Mouse (Mus musculus): ENCODE measurements at regions not wholly inside any gene's neighbourhood (a gene's known extent, or its start where the extent isn't known, plus 50 kb on each side); places are given as distances from the start of the nearest gene placed in this dataset.
A peak's percentile ranks its signal among the peaks of the same experiment; 100 is the strongest.

DNA sequence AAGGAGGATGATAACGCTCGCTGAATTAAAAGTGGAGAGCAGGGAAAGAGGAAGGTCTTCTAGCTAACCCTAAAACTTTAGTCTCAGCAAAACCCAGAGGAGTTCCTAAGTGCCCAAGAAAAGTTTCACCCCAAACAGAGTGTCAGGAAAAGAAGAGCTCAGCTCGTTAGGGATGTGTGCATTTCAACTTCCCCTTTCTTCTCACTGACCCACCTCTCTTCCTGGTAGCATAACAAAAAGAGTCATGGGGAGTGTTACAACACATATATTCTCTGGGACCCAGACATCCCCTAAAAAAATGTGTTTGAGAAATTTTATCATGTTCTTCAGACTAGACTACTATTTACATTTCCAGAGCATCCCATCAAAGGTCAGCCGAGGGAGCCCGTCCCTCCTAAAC lies 432.6 kb downstream of the Mctp2 start:
- no peak overlapping the region for H3K4me3 ChIP-seq (ENCODE audit: low read depth, low read length)
- WGBS, result 84% methylated on average over 5 of the region's 5 CpGs
- no peaks in the 10 kb centered on the region for H3K4me1 ChIP-seq (replicated peaks; ENCODE audit: control insufficient read depth, insufficient read depth, low read length)
- no peak for ATAC-seq
- H3K9ac ChIP-seq (ENCODE audit: low read depth, low read length), result no peak overlapping the region
- no peak for TF ChIP-seq CTCF (IDR thresholded peaks at IDR 0.05; ENCODE audit: low read depth)
- H3K9me3 ChIP-seq (ENCODE audit: control insufficient read depth), result no peaks in the 10 kb centered on the region
- no peaks in the 10 kb centered on the region for H3K36me3 ChIP-seq (ENCODE audit: control insufficient read depth, insufficient read depth)
- no peak overlapping the region for H3K27ac ChIP-seq (ENCODE audit: low read depth, low read length)
- no peak overlapping the region for H3K4me2 ChIP-seq (replicated peaks; ENCODE audit: low read depth)
- no peaks in the 10 kb centered on the region for H3K27me3 ChIP-seq (replicated peaks; ENCODE audit: control insufficient read depth, insufficient read depth, low read length)

DNA sequence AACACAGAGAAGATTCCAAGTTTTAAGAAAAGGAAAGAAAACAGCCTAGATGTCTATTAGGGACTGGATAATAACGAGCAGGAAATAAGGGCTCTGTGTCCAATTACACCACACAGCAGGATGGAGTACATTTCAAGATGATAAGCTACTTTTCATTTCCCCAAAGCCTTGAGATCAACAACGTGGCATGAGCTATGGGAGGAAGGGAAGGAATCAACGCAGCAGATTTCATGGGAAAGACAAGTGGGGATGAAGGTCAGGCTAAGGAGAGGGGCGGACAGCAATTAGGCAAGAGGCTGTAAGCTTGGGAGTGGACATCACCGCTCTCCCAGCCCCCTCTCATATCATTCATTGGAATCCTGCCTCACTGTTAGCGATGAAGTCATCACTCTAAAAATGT lies 433.5 kb downstream of the Mctp2 start:
- Histone ChIP-seq H3K9me3 (ENCODE audit: control insufficient read depth) (no peaks in the 10 kb centered on the region), H3K36me3 (ENCODE audit: control insufficient read depth, insufficient read depth) (no peaks in the 10 kb centered on the region), H3K4me3 (ENCODE audit: low read depth, low read length) (no peak overlapping the region), H3K27me3 (replicated peaks; ENCODE audit: control insufficient read depth, insufficient read depth, low read length) (no peaks in the 10 kb centered on the region), H3K4me2 (replicated peaks; ENCODE audit: low read depth) (no peak overlapping the region), H3K9ac (ENCODE audit: low read depth, low read length) (no peak overlapping the region), H3K4me1 (replicated peaks; ENCODE audit: control insufficient read depth, insufficient read depth, low read length) (no peaks in the 10 kb centered on the region), H3K27ac (ENCODE audit: low read depth, low read length) (no peak overlapping the region)
- ATAC-seq, result no peak
- WGBS, result 69% methylated on average over 6 of the region's 6 CpGs
- no peak for TF ChIP-seq CTCF (IDR thresholded peaks at IDR 0.05; ENCODE audit: low read depth)

DNA sequence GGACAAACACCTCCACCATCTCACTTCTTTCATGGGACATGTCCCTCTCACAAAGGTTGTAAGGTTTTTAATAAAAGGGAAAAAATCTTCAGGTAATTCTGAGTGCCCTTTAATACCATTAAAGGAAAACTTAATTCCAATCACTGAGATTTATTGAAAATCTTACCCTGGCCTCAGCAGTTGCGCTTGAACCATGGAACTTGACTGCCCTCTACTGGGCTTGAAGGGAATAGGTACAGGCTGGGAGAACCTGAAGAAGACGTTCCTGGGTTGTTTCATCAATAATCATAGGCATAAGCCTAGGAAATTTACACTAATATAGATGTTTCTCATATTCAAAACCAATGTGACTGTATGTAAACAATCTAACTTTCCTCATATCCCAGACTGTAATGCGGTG lies 439.3 kb downstream of the Mctp2 start:
- Histone ChIP-seq H3K4me1 (replicated peaks; ENCODE audit: control insufficient read depth, insufficient read depth, low read length) (no peaks in the 10 kb centered on the region), H3K9me3 (ENCODE audit: control insufficient read depth) (no peaks in the 10 kb centered on the region), H3K36me3 (ENCODE audit: control insufficient read depth, insufficient read depth) (no peaks in the 10 kb centered on the region), H3K4me2 (replicated peaks; ENCODE audit: low read depth) (no peak overlapping the region), H3K27ac (ENCODE audit: low read depth, low read length) (no peak overlapping the region), H3K27me3 (replicated peaks; ENCODE audit: control insufficient read depth, insufficient read depth, low read length) (no peaks in the 10 kb centered on the region), H3K4me3 (ENCODE audit: low read depth, low read length) (no peak overlapping the region), H3K9ac (ENCODE audit: low read depth, low read length) (no peak overlapping the region)
- TF ChIP-seq CTCF (IDR thresholded peaks at IDR 0.05; ENCODE audit: low read depth), result peak; percentile 90
- 21% methylated on average over 3 of the region's 3 CpGs for WGBS
- no peak for ATAC-seq

DNA sequence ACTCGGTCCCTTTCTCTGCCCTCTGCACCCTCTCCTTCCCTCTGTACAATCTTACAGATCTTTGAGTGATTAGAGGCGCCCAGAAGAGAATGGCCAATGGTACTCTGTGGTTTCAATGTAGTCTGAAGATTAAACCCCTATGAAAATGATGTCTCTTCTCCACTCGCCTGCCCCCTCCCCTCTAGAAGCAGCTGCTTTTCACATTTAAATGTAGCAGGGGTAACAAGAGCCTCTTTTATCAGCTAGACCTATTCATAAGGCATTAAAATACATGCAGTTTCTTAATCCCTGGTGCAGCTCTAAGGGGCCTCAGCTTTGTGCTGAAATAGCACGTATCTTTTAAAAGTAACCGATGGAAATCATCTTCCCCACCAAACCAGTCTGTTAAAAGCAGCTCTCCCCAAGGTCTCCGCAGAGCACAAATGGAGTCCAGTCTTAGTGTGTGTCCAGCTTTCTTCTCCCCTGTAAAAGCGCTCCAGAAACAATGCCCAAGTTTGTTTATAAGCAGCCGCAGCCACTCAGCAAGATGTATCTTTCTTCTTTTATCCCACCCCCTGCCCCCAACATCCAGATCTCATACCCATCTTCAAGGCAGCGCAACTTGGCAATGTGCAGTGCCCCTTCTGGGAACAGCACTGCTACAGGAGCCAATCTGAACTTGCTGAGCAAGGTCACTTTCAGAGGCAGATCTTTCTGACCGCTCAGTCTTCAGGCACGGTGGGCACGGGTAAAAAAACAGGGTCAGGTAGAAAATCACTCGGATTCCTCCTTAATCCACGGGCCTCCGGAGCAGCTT lies 440.8 kb downstream of the Mctp2 start:
- no peak overlapping the region for H3K4me2 ChIP-seq (replicated peaks; ENCODE audit: low read depth)
- no peaks in the 10 kb centered on the region for H3K4me1 ChIP-seq (replicated peaks; ENCODE audit: control insufficient read depth, insufficient read depth, low read length)
- no peaks in the 10 kb centered on the region for H3K36me3 ChIP-seq (ENCODE audit: control insufficient read depth, insufficient read depth)
- H3K4me3 ChIP-seq (ENCODE audit: low read depth, low read length), result no peak overlapping the region
- no peaks in the 10 kb centered on the region for H3K9me3 ChIP-seq (ENCODE audit: control insufficient read depth)
- no peak for TF ChIP-seq CTCF (IDR thresholded peaks at IDR 0.05; ENCODE audit: low read depth)
- H3K9ac ChIP-seq (ENCODE audit: low read depth, low read length), result no peak overlapping the region
- no peaks in the 10 kb centered on the region for H3K27me3 ChIP-seq (replicated peaks; ENCODE audit: control insufficient read depth, insufficient read depth, low read length)
- ATAC-seq, result no peak
- 44% methylated on average over 15 of the region's 15 CpGs for WGBS
- H3K27ac ChIP-seq (ENCODE audit: low read depth, low read length), result no peak overlapping the region

DNA sequence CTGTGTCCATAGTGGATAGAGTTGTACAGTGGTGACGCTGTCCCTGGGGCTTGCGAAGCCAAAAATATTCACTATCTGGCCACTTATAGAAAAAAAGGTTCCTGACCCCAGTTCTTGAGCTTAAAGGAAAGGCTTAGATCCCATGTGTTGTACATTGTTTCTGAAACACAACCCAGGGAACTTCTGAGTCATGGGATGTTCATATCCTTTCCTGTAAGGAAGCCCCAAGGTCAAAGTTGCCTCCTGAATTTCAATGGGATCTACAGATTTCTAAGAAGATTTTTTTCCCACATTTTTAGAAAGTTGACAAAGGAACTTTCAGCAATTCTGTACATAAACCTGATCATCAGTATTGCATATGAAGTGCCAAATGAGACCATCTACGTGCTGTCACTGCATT lies 453.5 kb downstream of the Mctp2 start:
- no peak overlapping the region for H3K9ac ChIP-seq (ENCODE audit: low read depth, low read length)
- no peak overlapping the region for H3K4me2 ChIP-seq (replicated peaks; ENCODE audit: low read depth)
- no peaks in the 10 kb centered on the region for H3K27me3 ChIP-seq (replicated peaks; ENCODE audit: control insufficient read depth, insufficient read depth, low read length)
- H3K4me1 ChIP-seq (replicated peaks; ENCODE audit: control insufficient read depth, insufficient read depth, low read length), result no peaks in the 10 kb centered on the region
- H3K4me3 ChIP-seq (ENCODE audit: low read depth, low read length), result no peak overlapping the region
- TF ChIP-seq CTCF (IDR thresholded peaks at IDR 0.05; ENCODE audit: low read depth), result no peak
- H3K27ac ChIP-seq (ENCODE audit: low read depth, low read length), result no peak overlapping the region
- 82% methylated on average over 3 of the region's 3 CpGs for WGBS
- no peak for ATAC-seq
- H3K36me3 ChIP-seq (ENCODE audit: control insufficient read depth, insufficient read depth), result no peaks in the 10 kb centered on the region
- no peaks in the 10 kb centered on the region for H3K9me3 ChIP-seq (ENCODE audit: control insufficient read depth)

DNA sequence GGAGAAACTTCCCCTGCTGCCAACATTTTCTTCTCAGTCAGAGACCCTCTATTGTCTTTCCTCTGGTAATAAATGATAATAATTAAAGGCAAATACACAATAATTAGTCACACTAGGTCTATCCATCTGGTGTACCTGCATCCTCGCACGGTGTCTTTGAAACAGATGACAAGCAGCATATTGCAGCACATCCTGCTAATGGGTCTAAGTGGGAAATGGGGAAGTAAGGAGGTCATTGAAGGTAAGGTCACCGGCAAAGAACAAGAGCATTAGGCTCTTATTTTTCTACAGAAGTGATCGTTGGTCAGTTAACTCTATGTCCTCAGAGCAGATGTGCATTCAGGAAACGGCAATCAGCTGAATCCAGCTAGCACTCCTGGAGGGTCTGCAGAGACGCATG lies 457.2 kb downstream of the Mctp2 start:
- H3K36me3 ChIP-seq (ENCODE audit: control insufficient read depth, insufficient read depth), result no peaks in the 10 kb centered on the region
- H3K27me3 ChIP-seq (replicated peaks; ENCODE audit: control insufficient read depth, insufficient read depth, low read length), result no peaks in the 10 kb centered on the region
- no peak for TF ChIP-seq CTCF (IDR thresholded peaks at IDR 0.05; ENCODE audit: low read depth)
- no peak for ATAC-seq
- WGBS, result 83% methylated on average over 6 of the region's 6 CpGs
- no peak overlapping the region for H3K9ac ChIP-seq (ENCODE audit: low read depth, low read length)
- H3K9me3 ChIP-seq (ENCODE audit: control insufficient read depth), result no peaks in the 10 kb centered on the region
- H3K27ac ChIP-seq (ENCODE audit: low read depth, low read length), result no peak overlapping the region
- no peak overlapping the region for H3K4me3 ChIP-seq (ENCODE audit: low read depth, low read length)
- H3K4me1 ChIP-seq (replicated peaks; ENCODE audit: control insufficient read depth, insufficient read depth, low read length), result no peaks in the 10 kb centered on the region
- no peak overlapping the region for H3K4me2 ChIP-seq (replicated peaks; ENCODE audit: low read depth)

Measured in intestine, postnatal 0 days (tissue).